Mouse (Mus musculus) midbrain, postnatal 0 days (tissue): ENCODE data around the gene Spata32. TPM values are rescaled to one million over a fixed set of nuclear protein-coding genes. Genes with fewer than 3 reads are reported as not detected.

Experiments used
- ATAC-seq: fragments of 200-750 bp; cut with Nextera tagmentation; 2 replicates; pipeline ENCODE4 v1.8.0; 2017; ENCODE audit warnings: moderate number of reproducible peaks, mild to moderate bottlenecking, moderate TSS enrichment, moderate library complexity; ENCODE audit not compliant: low FRiP score
- DNase-seq: peaks from one replicate; pipeline ENCODE4 v3.0.0-alpha.2; 2015; ENCODE audit warnings: low spot score
- H3K27ac ChIP-seq: fragments of 300-500 bp; sonication (generic); 2 replicates; pipeline ENCODE4 v1.5.1; 2014; ENCODE audit warnings: low read depth, mild to moderate bottlenecking, low read length, mixed read lengths
- H3K27me3 ChIP-seq: fragments of 300-500 bp; sonication (generic); 2 replicates; pipeline ENCODE4 v1.6.1; 2014; ENCODE audit warnings: low read length, control low read depth, mixed read lengths; ENCODE audit not compliant: insufficient read depth
- H3K36me3 ChIP-seq: fragments of 300-500 bp; sonication (generic); 2 replicates; pipeline ENCODE4 v1.6.1; 2014; ENCODE audit warnings: low read length, control low read depth, mixed read lengths; ENCODE audit not compliant: insufficient read depth
- H3K4me1 ChIP-seq: fragments of 300-500 bp; sonication (generic); 2 replicates; pipeline ENCODE4 v1.6.1; 2014; ENCODE audit warnings: mild to moderate bottlenecking, control low read depth, antibody characterized with exemption, low read length, mixed read lengths; ENCODE audit not compliant: insufficient read depth
- H3K4me2 ChIP-seq: fragments of 300-500 bp; sonication (generic); 2 replicates; pipeline ENCODE4 v1.6.1; 2014; ENCODE audit warnings: low read depth, mild to moderate bottlenecking, low read length, mixed read lengths; ENCODE audit not compliant: poor library complexity, severe bottlenecking
- H3K4me3 ChIP-seq: fragments of 300-500 bp; sonication (generic); 2 replicates; pipeline ENCODE4 v1.5.1; 2014; ENCODE audit warnings: low read depth, mild to moderate bottlenecking, low read length, moderate library complexity
- H3K9ac ChIP-seq: fragments of 300-500 bp; sonication (generic); replicated peaks from 2 replicates; pipeline ENCODE4 v1.6.1; 2014; ENCODE audit warnings: mild to moderate bottlenecking, low read length, moderate library complexity, mixed read lengths; ENCODE audit not compliant: poor library complexity, severe bottlenecking
- H3K9me3 ChIP-seq: fragments of 300-500 bp; sonication (generic); 2 replicates; pipeline ENCODE4 v1.6.1; 2016; ENCODE audit warnings: low read length, control low read depth
- CTCF ChIP-seq: IDR thresholded peaks from 2 replicates; pipeline ENCODE4 v1.5.1; 2016; ENCODE audit warnings: antibody characterized with exemption, mild to moderate bottlenecking
- WGBS: fragments of 180-500 bp; shearing (Covaris S2); extraction: QIAGEN DNeasy Blood & Tissue Kit; methylation state at CpG from one replicate; pipeline ENCODE4 v1.1.7; 2014; 5-methylcytosine and 5-hydroxymethylcytosine counted together
- polyA plus RNA-seq: library from polyadenylated mRNA; unstranded; fragments of >200 nt; fragmentation: Nextera tagmentation; extraction: Ambion mirVana; gene quantifications from 2 replicates; pipeline ENCODE4 v1.2.1, GENCODE M21; 2015
- total RNA-seq: library from RNA; depleted of rRNA; stranded (reverse); fragments of >200 nt; gene quantifications from 2 replicates; pipeline ENCODE4 v1.2.3, GENCODE M21; 2014

Spata32 gene
- total and polyA plus RNA-seq, 2 experiments from 2014 or later = 1.2 to 1.4 TPM

DNA sequence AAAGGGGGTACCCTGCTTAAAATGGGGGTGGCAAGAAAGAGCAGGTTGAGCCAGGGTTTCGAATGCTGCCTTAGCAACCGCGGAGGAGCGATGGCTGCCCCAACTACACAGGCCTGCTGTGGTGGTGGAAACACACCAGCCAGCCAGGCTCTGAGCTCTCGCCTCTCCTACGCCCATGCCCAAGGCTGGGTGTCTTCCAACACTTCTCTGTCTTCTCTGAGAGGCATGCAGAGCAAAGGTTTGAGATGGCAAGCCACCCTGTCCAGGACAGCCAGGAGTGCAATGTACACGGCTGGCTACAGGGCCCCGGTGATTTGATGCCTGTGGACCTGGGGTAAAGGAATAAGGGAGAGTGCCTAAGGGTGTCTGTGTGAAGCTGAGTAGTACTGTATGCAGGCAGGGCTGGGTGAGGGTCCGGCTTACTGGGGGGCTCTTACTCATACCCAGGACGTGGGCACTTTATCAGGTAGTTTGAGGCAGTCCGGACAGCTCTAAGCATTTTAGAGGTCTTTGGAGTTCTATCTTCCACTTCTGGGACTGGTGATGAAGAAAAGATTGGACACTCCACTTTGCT, 44.4 kb downstream of the Spata32 start:
- 92% methylated on average over 11 of the region's 11 CpGs for WGBS
- no peak overlapping the region for H3K4me3 ChIP-seq
- H3K27me3 ChIP-seq = no peaks in the 10 kb centered on the region
- H3K4me1 ChIP-seq = peaks cover 30% of the 10 kb centered on the region
- H3K36me3 ChIP-seq = no peaks in the 10 kb centered on the region
- DNase-seq = no peak
- H3K9ac ChIP-seq = no peak overlapping the region
- no peak overlapping the region for H3K4me2 ChIP-seq
- H3K27ac ChIP-seq = no peak overlapping the region
- ATAC-seq = no peak
- no peaks in the 10 kb centered on the region for H3K9me3 ChIP-seq
- TF ChIP-seq CTCF = no peak

DNA sequence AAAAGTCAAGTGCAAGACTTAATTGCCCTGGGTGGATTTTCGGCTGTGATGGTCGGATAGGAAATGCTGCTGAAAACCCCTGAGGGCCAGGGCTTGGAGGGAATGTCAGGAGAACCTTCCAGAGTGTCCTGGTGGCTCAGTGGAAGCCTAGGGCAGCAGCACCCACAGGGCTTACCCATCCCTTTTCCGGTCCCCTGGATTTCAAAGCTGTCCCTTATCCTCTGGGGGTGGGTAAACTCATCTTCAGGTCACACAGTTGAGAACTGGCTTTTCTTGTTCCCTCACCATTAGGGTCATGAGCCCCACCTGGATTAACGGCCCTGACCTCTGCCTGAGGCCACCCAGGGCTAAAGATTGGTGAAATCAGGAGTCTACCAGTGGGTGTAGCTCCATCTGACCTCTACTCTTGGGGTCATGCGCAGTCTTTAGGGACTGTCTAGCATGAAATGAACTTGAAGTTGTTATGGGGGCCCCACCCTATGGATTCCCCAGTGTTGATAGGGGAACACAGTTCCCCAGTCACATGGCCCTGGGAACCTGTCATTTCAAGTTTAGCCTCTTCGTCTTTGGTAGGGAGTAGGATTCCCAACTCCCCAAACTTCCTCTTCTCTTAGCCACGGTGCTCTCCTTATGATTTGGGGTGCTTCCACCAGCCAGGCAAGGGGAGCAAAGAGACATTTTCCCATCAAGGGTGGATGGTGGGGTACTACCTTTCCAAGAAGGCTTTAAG, 45.0 kb downstream of the Spata32 start:
- Histone ChIP-seq H3K9ac (no peak overlapping the region), H3K27ac (no peak overlapping the region), H3K4me1 (peaks cover 30% of the 10 kb centered on the region), H3K9me3 (no peaks in the 10 kb centered on the region), H3K4me3 (no peak overlapping the region), H3K4me2 (peak overlapping the region; percentile 89; the same call in 1 of the 2 replicates), H3K36me3 (no peaks in the 10 kb centered on the region), H3K27me3 (no peaks in the 10 kb centered on the region)
- WGBS = 81% methylated on average over 7 of the region's 7 CpGs
- no peak for DNase-seq
- TF ChIP-seq CTCF = no peak
- ATAC-seq = no peak

DNA sequence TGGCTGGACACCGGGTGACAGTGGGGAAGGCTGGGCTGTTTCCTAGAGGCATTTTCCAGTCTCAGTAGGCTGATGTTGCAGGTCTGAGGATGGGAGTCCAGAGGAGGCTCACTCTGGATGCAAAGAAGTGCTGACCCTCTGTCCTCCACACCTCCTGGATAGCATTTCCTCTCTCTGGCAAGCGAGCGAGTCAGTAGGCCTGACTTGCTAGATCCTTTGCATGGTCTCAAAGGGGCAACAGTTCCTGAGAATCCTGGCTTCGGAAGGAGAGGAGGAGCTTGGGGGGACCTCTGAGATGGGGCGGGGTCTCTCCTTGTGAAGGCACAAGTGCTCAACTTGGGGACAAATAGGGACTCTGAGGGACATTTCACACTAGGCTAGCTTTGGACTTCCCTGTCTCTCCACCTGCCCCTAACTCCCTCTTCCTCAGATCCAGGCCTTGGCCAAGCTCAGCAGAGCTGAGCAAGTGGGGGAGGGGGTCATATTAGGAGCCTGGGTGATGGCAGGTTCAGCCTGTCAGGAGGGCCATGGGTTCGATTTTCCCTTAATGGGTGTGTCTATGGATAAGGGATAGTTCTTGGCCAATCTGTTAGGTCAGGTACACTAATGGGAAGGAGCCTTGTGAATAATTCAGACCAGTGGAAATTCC, 45.7 kb downstream of the Spata32 start:
- peak overlapping the region; percentile 85 for H3K4me3 ChIP-seq
- peak overlapping the region; percentile 89 for H3K4me2 ChIP-seq
- TF ChIP-seq CTCF = no peak
- H3K4me1 ChIP-seq = peaks cover 30% of the 10 kb centered on the region
- ATAC-seq (no peak), DNase-seq (no peak)
- no peak overlapping the region for H3K27ac ChIP-seq
- no peaks in the 10 kb centered on the region for H3K27me3 ChIP-seq
- H3K9me3 ChIP-seq = no peaks in the 10 kb centered on the region
- WGBS = 74% methylated on average over 6 of the region's 6 CpGs
- H3K36me3 ChIP-seq = no peaks in the 10 kb centered on the region
- 0 out of 2 replicates have a peak overlapping the region, but pooled peaks have one; percentile 89 for H3K9ac ChIP-seq

DNA sequence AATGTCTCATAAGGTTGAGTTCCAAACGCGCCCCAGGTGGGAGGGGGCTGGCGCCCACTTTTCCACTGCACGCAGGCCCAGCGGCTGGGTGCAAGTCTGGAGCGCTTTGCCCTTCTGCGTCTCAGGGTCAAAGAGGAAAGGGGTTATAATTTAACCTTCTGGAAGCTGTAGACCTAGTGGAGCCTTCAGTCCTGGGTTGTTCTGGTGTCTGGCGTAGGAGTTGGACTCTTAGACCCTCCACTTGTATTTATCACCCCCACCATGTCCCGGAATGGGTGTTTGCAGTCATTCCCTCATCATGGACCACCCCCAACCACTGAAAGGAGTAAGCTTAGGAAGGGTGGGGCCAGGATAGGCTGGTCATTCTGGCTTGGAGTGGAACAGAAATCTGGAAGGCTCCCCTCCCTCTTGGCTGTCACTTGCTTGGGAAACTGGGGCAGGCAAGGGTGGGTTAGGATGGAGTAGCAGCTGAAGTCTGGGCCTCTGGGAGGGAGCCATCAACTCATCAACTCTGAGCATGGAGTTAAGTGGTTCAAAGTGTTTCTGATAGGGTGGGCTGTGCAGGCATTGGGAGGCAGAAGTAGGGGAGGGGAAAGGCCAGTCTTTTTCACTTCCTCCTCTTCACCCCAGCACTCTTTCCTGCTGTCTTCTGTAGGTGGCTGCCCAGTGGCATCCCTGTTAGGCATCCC, 46.4 kb downstream of the Spata32 start:
- no peaks in the 10 kb centered on the region for H3K9me3 ChIP-seq
- TF ChIP-seq CTCF = no peak
- no peak overlapping the region for H3K27ac ChIP-seq
- peaks cover 30% of the 10 kb centered on the region for H3K4me1 ChIP-seq
- peak overlapping the region; percentile 89 for H3K4me2 ChIP-seq
- ATAC-seq (no peak), DNase-seq (no peak)
- peak overlapping the region; percentile 85 for H3K4me3 ChIP-seq
- no peaks in the 10 kb centered on the region for H3K36me3 ChIP-seq
- no peaks in the 10 kb centered on the region for H3K27me3 ChIP-seq
- WGBS = 69% methylated on average over 9 of the region's 9 CpGs
- peak overlapping the region; percentile 89 for H3K9ac ChIP-seq

DNA sequence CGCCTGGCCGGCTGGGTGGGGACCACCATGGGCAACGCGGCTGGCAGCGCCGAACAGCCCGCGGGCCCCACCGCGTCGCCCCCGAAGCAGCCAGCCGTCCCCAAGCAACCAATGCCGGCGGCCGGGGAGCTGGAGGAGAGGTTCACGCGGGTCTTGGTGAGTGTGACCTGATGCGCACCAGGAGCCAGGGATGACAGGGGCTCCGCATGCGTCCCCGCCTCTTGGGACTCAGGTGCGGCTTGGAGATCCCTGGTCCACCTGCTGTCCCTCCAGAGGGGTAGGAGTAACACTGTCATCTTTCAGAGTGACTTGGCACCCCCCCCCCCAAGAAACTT, 47.0 kb downstream of the Spata32 start:
- no peak for TF ChIP-seq CTCF
- peaks cover 30% of the 10 kb centered on the region for H3K4me1 ChIP-seq
- H3K4me3 ChIP-seq = peak overlapping the region; percentile 85
- H3K9ac ChIP-seq = peak overlapping the region; percentile 89
- H3K36me3 ChIP-seq = no peaks in the 10 kb centered on the region
- ATAC-seq = no peak
- WGBS = 4% methylated on average over 19 of the region's 23 CpGs
- H3K27me3 ChIP-seq = no peaks in the 10 kb centered on the region
- peak overlapping the region; percentile 89 for H3K4me2 ChIP-seq
- H3K27ac ChIP-seq = peak overlapping the region; percentile 74; the same call in 1 of the 2 replicates
- H3K9me3 ChIP-seq = no peaks in the 10 kb centered on the region
- no peak for DNase-seq
